Mouse (Mus musculus): Measurements from ENCODE around the gene Akap1. TPM values are rescaled to one million over a fixed set of nuclear protein-coding genes. Genes with fewer than 3 reads are reported as not detected.

Gene Akap1
- polyA plus RNA-seq, 1 experiment: 25.4 TPM

DNA sequence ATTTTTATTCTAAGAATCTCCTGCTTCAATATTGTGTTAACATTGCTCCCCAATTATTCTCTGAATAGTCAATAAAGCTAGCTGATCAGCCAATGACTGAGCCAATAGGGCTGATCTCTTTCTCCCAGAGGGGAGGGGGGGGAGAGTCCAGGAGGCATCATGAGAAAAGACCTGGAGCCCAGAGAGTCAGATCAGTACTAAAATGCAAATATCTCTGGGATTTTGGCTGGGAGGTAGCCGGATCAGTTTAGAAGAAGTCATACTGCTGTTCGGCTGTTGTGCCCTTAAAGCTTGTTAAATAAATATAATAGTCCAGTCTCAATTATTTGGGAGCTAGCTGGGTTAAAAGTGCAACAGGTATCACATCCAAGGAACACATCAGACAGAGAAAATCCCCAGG lies 10.8 kb downstream of the Akap1 start:
- Histone ChIP-seq H3ac (ENCODE audit: control insufficient read depth, insufficient read length) (no peak overlapping the region), H3K27me3 (ENCODE audit: control insufficient read depth, insufficient read depth, insufficient read length) (no peaks in the 10 kb centered on the region), H3K4me2 (ENCODE audit: low read depth) (no peak overlapping the region), H3K4me3 (no peak overlapping the region), H3K79me2 (ENCODE audit: control insufficient read depth, insufficient read depth) (peaks cover 40% of the 10 kb centered on the region), H3K36me3 (ENCODE audit: control insufficient read depth, insufficient read depth) (no peaks in the 10 kb centered on the region)
- TF ChIP-seq TCF12 (IDR thresholded peaks at IDR 0.05; ENCODE audit: insufficient read depth, poor library complexity, severe bottlenecking) (no peak), MYOD1 (IDR thresholded peaks at IDR 0.05; ENCODE audit: control insufficient read depth in 1 of 3, insufficient read length in 2 of 3, low read depth in 2 of 3) (no peak), E2F4 (IDR thresholded peaks at IDR 0.05; ENCODE audit: insufficient read depth) (no peak), REST (IDR thresholded peaks at IDR 0.05; ENCODE audit: insufficient read depth, insufficient read length) (no peak), CEBPB (IDR thresholded peaks at IDR 0.05; ENCODE audit: insufficient read depth, poor library complexity, severe bottlenecking) (no peak), TCF3 (IDR thresholded peaks at IDR 0.05; ENCODE audit: insufficient read length, low read depth) (no peak), POLR2AphosphoS2 (IDR thresholded peaks at IDR 0.05; ENCODE audit: insufficient read length, low read depth) (no peak), MAX (IDR thresholded peaks at IDR 0.05; ENCODE audit: low read depth) (no peak)

DNA sequence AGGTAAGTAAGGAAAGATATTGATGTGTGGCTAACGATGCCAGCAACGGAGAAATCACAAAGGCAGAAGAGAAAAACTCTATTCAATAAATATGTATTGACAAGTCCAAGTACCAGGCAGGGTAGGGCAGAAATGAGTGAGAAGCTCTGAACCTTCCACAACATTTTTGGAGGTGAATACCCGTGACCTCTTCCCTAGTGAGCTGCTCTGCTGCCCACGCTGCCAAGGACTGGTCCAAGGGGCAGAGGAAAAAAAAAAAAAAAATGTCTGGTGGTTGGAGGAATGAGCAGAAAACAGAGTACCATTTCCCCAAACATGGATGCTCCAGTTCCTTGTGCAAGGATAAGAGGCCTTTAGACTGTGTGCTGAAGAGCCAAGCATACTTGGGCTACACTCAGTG lies 11.6 kb downstream of the Akap1 start:
- no peak overlapping the region for H3K4me2 ChIP-seq (ENCODE audit: low read depth)
- no peaks in the 10 kb centered on the region for H3K27me3 ChIP-seq (ENCODE audit: control insufficient read depth, insufficient read depth, insufficient read length)
- TF ChIP-seq POLR2A (IDR thresholded peaks at IDR 0.05; ENCODE audit: insufficient read length, low read depth): no peak
- no peak for TF ChIP-seq TCF3 (IDR thresholded peaks at IDR 0.05; ENCODE audit: insufficient read length, low read depth)
- TF ChIP-seq SRF (IDR thresholded peaks at IDR 0.05; ENCODE audit: control insufficient read depth, insufficient read length, low read depth): no peak
- TF ChIP-seq USF1 (IDR thresholded peaks at IDR 0.05; ENCODE audit: low read depth): no peak
- H3ac ChIP-seq (ENCODE audit: control insufficient read depth, insufficient read length): no peak overlapping the region
- H3K4me3 ChIP-seq: no peak overlapping the region
- H3K79me2 ChIP-seq (ENCODE audit: control insufficient read depth, insufficient read depth): peaks cover 46% of the 10 kb centered on the region
- H3K36me3 ChIP-seq (ENCODE audit: control insufficient read depth, insufficient read depth): no peaks in the 10 kb centered on the region

DNA sequence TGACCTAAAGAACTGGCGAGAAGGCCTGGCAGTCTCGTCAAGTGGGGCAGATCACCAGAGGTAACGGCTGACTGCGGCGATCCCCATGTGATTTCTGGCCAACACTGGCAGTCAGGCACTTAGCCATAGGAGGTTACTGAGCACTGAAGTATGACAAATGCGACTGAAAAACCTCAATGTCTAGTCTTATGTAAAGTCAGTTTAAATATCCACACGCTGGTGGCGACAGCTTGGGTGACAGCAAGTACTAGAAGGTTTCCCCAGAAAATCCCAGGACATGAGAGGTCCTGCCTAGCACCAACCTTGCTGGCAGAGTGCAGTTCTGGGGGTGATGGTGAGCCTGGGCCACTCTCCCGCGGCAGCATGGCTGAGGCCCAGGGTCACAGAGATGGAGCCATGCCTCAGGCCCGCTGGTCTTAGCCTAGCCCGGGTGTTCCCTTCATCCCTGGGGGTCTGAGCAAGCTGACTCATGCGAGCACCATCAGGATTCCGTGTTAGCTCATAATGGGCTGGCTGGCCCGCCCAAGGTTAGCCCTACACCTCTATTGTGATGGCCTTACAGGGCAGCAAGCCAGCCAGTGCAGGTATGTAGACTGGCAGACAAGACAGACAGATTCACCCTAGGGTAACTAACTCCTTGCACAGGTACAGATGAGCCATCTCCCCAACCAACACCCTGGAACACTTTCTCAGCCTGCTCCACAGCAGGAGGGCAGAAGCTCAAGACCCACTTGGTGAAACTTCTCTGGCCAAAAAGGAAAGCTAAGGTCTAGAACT lies 13.1 kb downstream of the Akap1 start:
- Histone ChIP-seq H3K4me2 (ENCODE audit: low read depth) (no peak overlapping the region), H3K4me3 (no peak overlapping the region), H3K27me3 (ENCODE audit: control insufficient read depth, insufficient read depth, insufficient read length) (no peaks in the 10 kb centered on the region), H3K79me2 (ENCODE audit: control insufficient read depth, insufficient read depth) (peaks cover 45% of the 10 kb centered on the region), H3K36me3 (ENCODE audit: control insufficient read depth, insufficient read depth) (no peaks in the 10 kb centered on the region), H3ac (ENCODE audit: control insufficient read depth, insufficient read length) (no peak overlapping the region)
- no peak for TF ChIP-seq REST (IDR thresholded peaks at IDR 0.05; ENCODE audit: insufficient read depth, insufficient read length)
- no peak for TF ChIP-seq USF1 (IDR thresholded peaks at IDR 0.05; ENCODE audit: low read depth)
- TF ChIP-seq TCF3 (IDR thresholded peaks at IDR 0.05; ENCODE audit: insufficient read length, low read depth): no peak
- no peak for TF ChIP-seq MYOG (IDR thresholded peaks at IDR 0.05; ENCODE audit: control insufficient read depth in 1 of 3, insufficient read depth in 1 of 3, insufficient read length in 2 of 3, low read depth in 2 of 3)
- TF ChIP-seq TCF12 (IDR thresholded peaks at IDR 0.05; ENCODE audit: insufficient read depth, poor library complexity, severe bottlenecking): no peak
- TF ChIP-seq POLR2A (IDR thresholded peaks at IDR 0.05; ENCODE audit: insufficient read length, low read depth): no peak
- TF ChIP-seq MAX (IDR thresholded peaks at IDR 0.05; ENCODE audit: low read depth): no peak
- no peak for TF ChIP-seq CEBPB (IDR thresholded peaks at IDR 0.05; ENCODE audit: insufficient read depth, poor library complexity, severe bottlenecking)
- TF ChIP-seq E2F4 (IDR thresholded peaks at IDR 0.05; ENCODE audit: insufficient read depth): no peak

DNA sequence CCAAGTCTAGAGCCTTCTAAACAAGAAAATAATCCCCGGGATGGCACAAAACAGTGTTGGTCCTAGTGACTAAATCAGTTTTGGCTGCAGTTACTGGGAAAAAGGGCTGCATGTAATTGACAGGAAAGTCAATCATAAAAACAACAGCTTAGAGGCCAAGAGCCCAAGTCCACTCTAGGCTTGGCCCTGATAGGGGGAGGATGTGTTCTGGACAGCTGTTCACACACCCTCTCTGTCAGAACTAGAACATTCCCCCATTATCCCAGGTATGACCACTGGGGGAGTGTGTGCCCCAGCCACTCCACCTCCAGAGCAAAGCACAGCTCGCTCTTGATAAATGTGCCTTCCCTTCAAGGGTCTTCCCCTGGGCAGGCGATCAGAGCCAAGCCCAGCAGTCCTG lies 14.7 kb downstream of the Akap1 start:
- Histone ChIP-seq H3ac (ENCODE audit: control insufficient read depth, insufficient read length) (no peak overlapping the region), H3K4me3 (no peak overlapping the region), H3K4me2 (ENCODE audit: low read depth) (peak overlapping the region; percentile 58), H3K79me2 (ENCODE audit: control insufficient read depth, insufficient read depth) (peaks cover 41% of the 10 kb centered on the region), H3K27me3 (ENCODE audit: control insufficient read depth, insufficient read depth, insufficient read length) (no peaks in the 10 kb centered on the region), H3K36me3 (ENCODE audit: control insufficient read depth, insufficient read depth) (no peaks in the 10 kb centered on the region)
- TF ChIP-seq MYOD1 (IDR thresholded peaks at IDR 0.05; ENCODE audit: control insufficient read depth in 1 of 3, insufficient read length in 2 of 3, low read depth in 2 of 3) (no peak), CEBPB (IDR thresholded peaks at IDR 0.05; ENCODE audit: insufficient read depth, poor library complexity, severe bottlenecking) (no peak), MYOG (IDR thresholded peaks at IDR 0.05; ENCODE audit: control insufficient read depth in 1 of 3, insufficient read depth in 1 of 3, insufficient read length in 2 of 3, low read depth in 2 of 3) (peak in 1 of 3 experiments; percentile 19)

DNA sequence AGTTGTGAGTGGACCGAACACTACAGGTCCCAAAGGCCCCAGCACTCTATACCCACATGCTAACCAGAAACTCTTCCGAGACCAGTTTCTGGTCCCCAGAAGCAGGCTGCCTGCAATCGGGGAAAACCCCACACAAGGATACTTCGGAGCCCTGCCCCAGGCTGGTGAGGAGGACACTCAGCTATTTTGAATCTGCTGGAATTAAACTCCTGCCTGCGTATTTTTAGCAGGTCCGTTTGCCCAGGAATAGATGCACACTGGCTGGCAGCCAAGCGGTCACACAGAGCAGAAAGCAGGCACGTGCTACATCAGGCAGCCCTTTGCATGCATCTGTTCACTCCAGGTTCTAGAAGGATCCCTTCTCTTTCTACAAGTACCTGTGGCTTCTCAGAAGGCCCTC lies 15.1 kb downstream of the Akap1 start:
- Histone ChIP-seq H3K27me3 (ENCODE audit: control insufficient read depth, insufficient read depth, insufficient read length) (no peaks in the 10 kb centered on the region), H3K79me2 (ENCODE audit: control insufficient read depth, insufficient read depth) (peaks cover 37% of the 10 kb centered on the region), H3K4me2 (ENCODE audit: low read depth) (peak overlapping the region; percentile 58), H3ac (ENCODE audit: control insufficient read depth, insufficient read length) (no peak overlapping the region), H3K36me3 (ENCODE audit: control insufficient read depth, insufficient read depth) (no peaks in the 10 kb centered on the region), H3K4me3 (no peak overlapping the region)
- TF ChIP-seq MYOG (IDR thresholded peaks at IDR 0.05; ENCODE audit: control insufficient read depth in 1 of 3, insufficient read depth in 1 of 3, insufficient read length in 2 of 3, low read depth in 2 of 3): peak in 1 of 3 experiments; percentile 29
- TF ChIP-seq TCF12 (IDR thresholded peaks at IDR 0.05; ENCODE audit: insufficient read depth, poor library complexity, severe bottlenecking): no peak
- TF ChIP-seq MYOD1 (IDR thresholded peaks at IDR 0.05; ENCODE audit: control insufficient read depth in 1 of 3, insufficient read length in 2 of 3, low read depth in 2 of 3): peak in 1 of 3 experiments; percentile 40

Data from myocyte (in vitro differentiated cells).